Mouse (Mus musculus) WW6 (cell line): Measurements from ENCODE around the gene 2010106E10Rik.

Source experiments
- DNase-seq: peaks from one replicate; pipeline ENCODE4 v3.0.0-alpha.2; 2013; ENCODE audit warnings: low read depth, low spot score

Gene 2010106E10Rik

DNA sequence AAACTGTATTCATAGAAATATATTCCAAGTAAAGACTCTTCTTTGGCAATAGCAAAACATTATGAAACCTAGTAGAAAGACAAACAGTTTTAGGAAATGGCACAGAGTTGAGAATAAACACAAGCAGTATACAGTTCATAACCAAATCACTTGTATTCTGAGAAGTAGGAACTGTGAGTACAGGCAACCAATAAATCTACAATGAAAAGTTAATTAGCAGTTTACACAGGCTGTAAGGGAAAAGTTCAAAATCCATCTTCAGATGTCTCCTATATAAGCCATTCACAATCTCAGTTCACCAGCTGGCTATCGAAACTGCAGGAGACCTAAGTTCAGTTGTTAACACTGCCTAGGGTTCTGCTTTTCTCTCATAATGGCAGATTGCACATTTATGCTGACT lies at the start of gene 2010106E10Rik:
Gene 2010106E10Rik, plus strand, starts transcription at position 301 of the 400 bp plus-strand sequence.
- DNase-seq, result no peak

- DNase-seq, result no peak
Observed at GRCm38 (mm10) chrX:112505651-112506050, 10.6 kb downstream of the 2010106E10Rik start.

- no peak for DNase-seq
Observed at GRCm38 (mm10) chrX:112524755-112525154, 29.7 kb downstream of the 2010106E10Rik start.

- DNase-seq, result no peak
Observed at GRCm38 (mm10) chrX:112543115-112543514, 48.0 kb downstream of the 2010106E10Rik start.

DNA sequence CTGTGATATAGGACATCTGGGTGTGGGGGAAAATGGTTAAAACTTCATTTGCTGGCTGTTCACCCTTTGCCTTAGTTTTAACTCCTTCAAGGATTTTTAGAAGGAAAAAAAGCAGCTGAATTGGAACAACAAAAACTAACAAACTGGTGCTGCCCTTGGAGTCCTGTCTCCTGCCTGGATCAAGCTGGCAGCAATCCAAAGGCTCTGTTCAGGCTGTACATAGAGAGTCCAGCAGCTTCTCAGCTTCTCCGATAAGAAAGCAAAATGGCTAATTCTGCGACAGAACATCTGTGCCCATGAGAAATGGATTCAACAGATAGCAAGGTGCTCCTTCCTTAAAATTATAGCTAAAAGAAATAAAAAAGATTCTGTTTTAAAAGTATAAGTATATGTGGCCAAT lies 72.6 kb downstream of the 2010106E10Rik start:
- no peak for DNase-seq

- peak; percentile 43 for DNase-seq
Observed at GRCm38 (mm10) chrX:112600511-112601305, 105.6 kb downstream of the 2010106E10Rik start, which contains the start of gene Zfp711. Zfp711 (plus strand) TSS chrX:112600526.

DNA sequence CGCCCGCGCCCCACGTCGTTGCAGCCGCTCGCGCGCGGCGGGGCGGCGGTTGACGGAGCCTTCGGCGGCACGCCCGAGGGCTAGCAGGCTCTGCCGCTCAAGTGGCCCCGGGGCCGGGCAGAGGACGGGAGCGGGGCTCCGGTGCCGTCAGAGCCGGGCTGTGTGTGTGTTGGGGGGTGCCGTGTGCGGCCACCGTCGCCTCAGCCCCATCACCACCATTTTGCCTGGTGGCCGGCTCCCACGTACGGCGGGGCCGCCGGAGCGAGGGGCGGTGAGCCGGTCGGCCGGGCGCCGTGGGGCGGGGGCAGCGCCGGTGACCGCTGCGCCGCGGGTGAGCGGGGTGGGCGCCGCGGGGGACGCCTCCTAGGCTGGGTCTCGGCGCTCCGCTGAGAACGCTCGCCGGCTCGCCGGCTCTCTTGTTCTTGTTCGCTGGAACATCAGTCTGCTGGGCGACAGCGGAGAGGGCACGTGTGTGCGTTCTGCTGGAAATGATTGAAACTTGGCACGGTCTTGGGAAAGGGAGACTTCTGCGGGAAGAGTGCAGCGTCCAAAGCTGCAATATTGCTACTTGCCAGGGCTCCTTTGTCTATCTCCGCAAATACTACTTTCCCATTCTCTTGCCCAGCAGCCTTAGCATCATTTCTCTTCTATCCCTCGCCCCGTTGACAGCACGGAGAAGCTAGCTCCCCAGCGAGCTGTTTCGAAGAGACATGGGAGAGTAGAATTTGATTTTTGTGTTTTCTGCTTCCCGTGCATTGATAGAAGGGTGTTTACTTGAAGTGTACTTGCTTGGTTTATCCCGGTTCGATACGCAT lies 106.4 kb downstream of the 2010106E10Rik start:
- DNase-seq, result no peak
